Mouse (Mus musculus) hindbrain, embryonic 11.5 days (tissue): ENCODE measurements at regions not wholly inside any gene's neighbourhood (a gene's known extent, or its start where the extent isn't known, plus 50 kb on each side); places are given as distances from the start of the nearest gene placed in this dataset.

Source experiments
- ATAC-seq: fragments of 200-750 bp; cut with Nextera tagmentation; 2 replicates; pipeline ENCODE4 v1.8.0; 2017; ENCODE audit warnings: mild to moderate bottlenecking, moderate TSS enrichment, moderate library complexity; ENCODE audit not compliant: low FRiP score
- DNase-seq: peaks from one replicate; pipeline ENCODE4 v3.0.0-alpha.2; 2015; ENCODE audit warnings: low spot score
- H3K27ac ChIP-seq: fragments of 300-500 bp; sonication (generic); 2 replicates; pipeline ENCODE4 v1.5.1; 2014; ENCODE audit warnings: mild to moderate bottlenecking, low read depth, low read length
- H3K27me3 ChIP-seq: fragments of 300-500 bp; sonication (generic); 2 replicates; pipeline ENCODE4 v1.6.1; 2014; ENCODE audit warnings: mild to moderate bottlenecking, low read length, moderate library complexity, mixed read lengths; ENCODE audit not compliant: control insufficient read depth, insufficient read depth
- H3K36me3 ChIP-seq: fragments of 300-500 bp; sonication (generic); 2 replicates; pipeline ENCODE4 v1.6.1; 2014; ENCODE audit warnings: mild to moderate bottlenecking, low read length, moderate library complexity, mixed read lengths; ENCODE audit not compliant: control insufficient read depth, insufficient read depth
- H3K4me1 ChIP-seq: fragments of 300-500 bp; sonication (generic); replicated peaks from 2 replicates; pipeline ENCODE4 v1.6.1; 2014; ENCODE audit warnings: low read length, mixed read lengths; ENCODE audit not compliant: control insufficient read depth, insufficient read depth
- H3K4me2 ChIP-seq: fragments of 300-500 bp; sonication (generic); replicated peaks from 2 replicates; pipeline ENCODE4 v1.6.1; 2014; ENCODE audit warnings: mild to moderate bottlenecking, low read depth, low read length
- H3K4me3 ChIP-seq: fragments of 300-500 bp; sonication (generic); 2 replicates; pipeline ENCODE4 v1.5.1; 2014; ENCODE audit warnings: low read depth, low read length
- H3K9ac ChIP-seq: fragments of 300-500 bp; sonication (generic); 2 replicates; pipeline ENCODE4 v1.6.1; 2014; ENCODE audit warnings: low read depth, low read length
- H3K9me3 ChIP-seq: fragments of 300-500 bp; sonication (generic); 2 replicates; pipeline ENCODE4 v1.6.1; 2016; ENCODE audit warnings: low read length; ENCODE audit not compliant: control insufficient read depth
- WGBS: fragments of 180-500 bp; shearing (Covaris S2); extraction: QIAGEN DNeasy Blood & Tissue Kit; methylation state at CpG from one replicate; pipeline ENCODE4 v1.1.7; 2014; 5-methylcytosine and 5-hydroxymethylcytosine counted together

DNA sequence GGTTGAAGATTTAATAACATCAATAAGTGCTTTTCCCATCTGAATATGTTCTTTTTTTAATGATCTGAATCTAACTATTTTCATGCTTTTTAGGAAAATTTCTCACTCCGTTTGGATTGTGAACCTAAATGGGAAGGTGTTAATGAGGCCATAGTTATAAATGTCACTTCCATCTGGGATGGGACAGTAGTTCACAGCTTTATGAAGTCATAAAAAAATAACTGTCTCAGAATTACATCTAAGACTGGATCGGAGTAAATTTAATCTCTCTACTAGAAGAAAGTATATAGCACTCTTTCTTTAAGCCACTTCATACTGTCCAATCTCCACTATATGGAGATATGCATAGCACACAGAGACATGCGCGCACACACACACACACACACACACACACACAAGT is 226.7 kb upstream of the Adgrl4 start:
- H3K9ac ChIP-seq, result no peak overlapping the region
- no peaks in the 10 kb centered on the region for H3K9me3 ChIP-seq
- no peaks in the 10 kb centered on the region for H3K4me1 ChIP-seq
- H3K27ac ChIP-seq, result no peak overlapping the region
- WGBS, result 92% methylated on average over 4 of the region's 4 CpGs
- ATAC-seq, result no peak
- no peak for DNase-seq
- no peak overlapping the region for H3K4me2 ChIP-seq
- no peak overlapping the region for H3K4me3 ChIP-seq
- no peaks in the 10 kb centered on the region for H3K27me3 ChIP-seq
- no peaks in the 10 kb centered on the region for H3K36me3 ChIP-seq

DNA sequence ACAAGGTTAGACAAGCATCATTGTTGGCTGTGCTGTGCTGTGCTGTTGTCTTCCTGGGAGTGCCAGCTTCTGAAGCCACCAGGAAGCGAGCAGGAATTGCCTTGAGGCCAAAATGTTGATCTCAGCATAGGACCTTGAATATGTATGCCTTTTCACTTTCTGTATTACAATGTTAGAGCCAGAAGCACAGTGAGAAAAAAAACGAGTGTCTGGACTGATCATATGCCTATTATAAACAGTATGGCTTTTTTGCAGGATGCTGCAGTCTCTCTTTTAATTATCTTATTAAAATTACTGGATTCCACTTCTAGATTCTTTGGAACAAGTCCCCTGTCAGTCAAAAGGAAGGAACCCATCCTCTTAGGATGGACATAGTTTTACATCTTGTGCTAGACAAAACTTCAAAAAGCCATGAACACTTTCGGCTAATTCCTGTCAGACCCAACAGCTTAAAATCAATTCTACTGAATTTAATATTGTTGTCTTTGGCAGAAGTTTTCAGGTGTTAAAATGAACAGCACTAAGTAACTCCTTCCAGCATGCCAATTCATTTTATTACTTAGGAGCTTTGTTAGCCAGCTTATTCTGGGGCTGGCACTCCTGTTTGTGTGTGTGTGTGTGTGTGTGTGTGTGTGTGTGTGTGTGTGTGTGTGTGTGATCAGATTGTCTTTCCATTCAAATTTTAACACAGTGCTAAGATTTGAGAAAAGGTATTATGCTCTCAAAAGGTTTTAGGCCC is 220.8 kb upstream of the Adgrl4 start:
- Histone ChIP-seq H3K4me2 (no peak overlapping the region), H3K4me3 (no peak overlapping the region), H3K4me1 (no peaks in the 10 kb centered on the region), H3K27me3 (no peaks in the 10 kb centered on the region), H3K36me3 (no peaks in the 10 kb centered on the region), H3K9ac (no peak overlapping the region), H3K27ac (no peak overlapping the region), H3K9me3 (no peaks in the 10 kb centered on the region)
- WGBS, result 77% methylated on average over 3 of the region's 3 CpGs
- DNase-seq, result no peak
- no peak for ATAC-seq

DNA sequence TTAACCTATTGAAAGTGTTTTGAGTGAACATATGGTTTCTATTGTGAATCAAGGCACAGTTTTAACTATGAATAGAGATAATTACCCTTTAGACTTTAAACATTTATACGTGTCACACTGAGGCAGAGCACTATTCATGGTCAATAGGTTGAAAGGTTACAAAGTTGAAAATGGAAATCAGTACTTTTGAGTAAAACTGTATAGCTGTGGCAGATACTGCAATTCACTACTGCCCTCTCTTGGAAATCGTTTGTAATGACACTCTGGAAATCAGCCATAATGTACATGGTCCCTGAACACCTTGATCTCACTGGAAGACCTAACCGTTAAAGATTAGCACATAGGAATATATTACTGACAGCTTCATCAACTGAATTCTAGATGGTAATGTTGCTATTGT is 215.3 kb upstream of the Adgrl4 start:
- Histone ChIP-seq H3K4me2 (no peak overlapping the region), H3K9me3 (no peaks in the 10 kb centered on the region), H3K27ac (no peak overlapping the region), H3K9ac (no peak overlapping the region), H3K36me3 (no peaks in the 10 kb centered on the region), H3K27me3 (no peaks in the 10 kb centered on the region), H3K4me1 (no peaks in the 10 kb centered on the region), H3K4me3 (no peak overlapping the region)
- WGBS, result 15% methylated on average over 3 of the region's 3 CpGs
- DNase-seq (peak; percentile 56), ATAC-seq (peak; percentile 75)

DNA sequence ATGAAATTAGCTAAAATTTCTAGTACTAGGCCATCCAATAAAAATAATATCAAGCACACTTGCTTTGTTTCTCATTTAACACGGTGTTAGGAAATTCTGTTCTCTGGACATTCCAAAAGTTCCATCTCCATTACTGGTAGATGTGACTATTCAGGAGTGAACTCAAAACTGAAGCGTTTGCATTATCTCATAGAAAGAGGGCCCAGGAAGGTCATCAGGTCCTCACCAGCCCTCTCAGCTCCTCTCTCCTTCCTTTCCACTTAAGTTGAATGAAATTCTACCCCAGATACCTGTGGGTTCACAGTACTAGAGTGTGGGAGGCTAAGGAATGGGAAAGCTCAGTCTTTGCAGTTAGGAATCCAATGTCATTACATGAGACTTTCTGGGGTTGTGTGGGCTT is 185.2 kb upstream of the Adgrl4 start:
- Histone ChIP-seq H3K36me3 (no peaks in the 10 kb centered on the region), H3K27me3 (no peaks in the 10 kb centered on the region), H3K4me3 (no peak overlapping the region), H3K27ac (no peak overlapping the region), H3K4me1 (no peaks in the 10 kb centered on the region), H3K9ac (no peak overlapping the region), H3K9me3 (no peaks in the 10 kb centered on the region), H3K4me2 (no peak overlapping the region)
- 83% methylated on average over 2 of the region's 2 CpGs for WGBS
- DNase-seq, result no peak
- no peak for ATAC-seq

DNA sequence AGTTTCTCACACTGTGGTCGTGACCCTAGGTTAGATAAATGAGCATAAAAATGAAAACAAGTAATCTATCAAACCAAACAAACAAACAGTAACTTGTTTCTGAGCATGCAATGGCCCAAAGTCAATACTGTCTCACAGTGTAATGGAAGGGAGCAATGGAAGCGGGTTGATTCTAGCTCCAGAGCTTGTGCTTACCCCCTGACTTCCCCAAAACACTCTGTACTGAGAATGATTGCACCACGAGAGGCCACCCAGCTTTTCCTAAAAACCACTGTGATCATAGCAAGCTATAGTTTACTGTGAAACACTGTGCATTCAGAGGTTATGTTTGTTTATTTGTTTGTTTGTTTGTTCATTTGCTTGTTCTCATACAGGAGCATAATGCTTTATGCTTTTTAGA is 174.9 kb upstream of the Adgrl4 start:
- H3K27ac ChIP-seq, result no peak overlapping the region
- H3K36me3 ChIP-seq, result no peaks in the 10 kb centered on the region
- no peaks in the 10 kb centered on the region for H3K27me3 ChIP-seq
- no peak overlapping the region for H3K9ac ChIP-seq
- H3K4me3 ChIP-seq, result no peak overlapping the region
- ATAC-seq (no peak), DNase-seq (no peak)
- H3K9me3 ChIP-seq, result no peaks in the 10 kb centered on the region
- 78% methylated on average over 3 of the region's 3 CpGs for WGBS
- H3K4me1 ChIP-seq, result no peaks in the 10 kb centered on the region
- no peak overlapping the region for H3K4me2 ChIP-seq

DNA sequence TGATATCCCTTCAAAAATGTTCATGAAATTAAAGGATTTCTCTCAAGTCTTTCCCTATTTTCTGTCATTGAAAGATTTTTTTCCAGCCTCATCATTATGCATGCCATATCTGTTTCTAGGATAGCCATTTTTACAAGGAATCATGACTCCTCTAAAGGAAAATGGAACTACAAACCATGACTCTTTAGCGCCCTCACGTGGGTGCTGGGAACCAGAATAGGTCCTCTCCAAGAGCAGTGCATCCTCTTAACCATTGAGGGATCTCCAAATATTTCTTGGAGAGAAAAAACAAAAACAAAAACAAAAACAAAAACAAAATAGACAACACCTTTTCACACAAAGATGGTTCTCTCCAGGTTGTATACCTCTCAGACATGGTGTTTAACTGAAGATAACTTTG is 172.0 kb upstream of the Adgrl4 start:
- Histone ChIP-seq H3K27ac (no peak overlapping the region), H3K9me3 (no peaks in the 10 kb centered on the region), H3K4me3 (no peak overlapping the region), H3K4me2 (no peak overlapping the region), H3K36me3 (no peaks in the 10 kb centered on the region), H3K27me3 (no peaks in the 10 kb centered on the region), H3K4me1 (no peaks in the 10 kb centered on the region), H3K9ac (no peak overlapping the region)
- no peak for ATAC-seq
- WGBS, result 13% methylated on average over 2 of the region's 2 CpGs
- DNase-seq, result peak; percentile 9

DNA sequence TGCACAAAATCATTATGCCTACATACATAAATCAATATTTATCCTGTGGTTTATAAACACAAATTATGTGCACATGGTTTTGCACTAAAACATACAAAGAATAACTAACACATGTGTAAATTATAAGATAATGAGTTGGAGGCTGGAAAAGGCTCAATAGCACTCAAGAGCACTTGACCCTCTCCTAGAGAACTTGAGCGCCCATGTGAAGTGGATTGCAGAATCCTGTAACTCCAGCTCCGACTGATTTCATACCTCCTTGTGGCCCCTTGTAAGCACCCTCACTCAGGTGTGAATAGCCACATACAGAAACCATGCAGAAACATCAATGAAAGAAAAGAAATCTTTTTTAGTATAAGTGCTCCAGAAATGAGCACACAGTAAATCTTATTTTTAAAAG is 168.2 kb upstream of the Adgrl4 start:
- no peak for ATAC-seq
- H3K4me1 ChIP-seq, result no peaks in the 10 kb centered on the region
- no peaks in the 10 kb centered on the region for H3K27me3 ChIP-seq
- H3K36me3 ChIP-seq, result no peaks in the 10 kb centered on the region
- no peak overlapping the region for H3K4me2 ChIP-seq
- 86% methylated on average over 2 of the region's 2 CpGs for WGBS
- H3K4me3 ChIP-seq, result no peak overlapping the region
- DNase-seq, result no peak
- no peaks in the 10 kb centered on the region for H3K9me3 ChIP-seq
- no peak overlapping the region for H3K27ac ChIP-seq
- no peak overlapping the region for H3K9ac ChIP-seq

DNA sequence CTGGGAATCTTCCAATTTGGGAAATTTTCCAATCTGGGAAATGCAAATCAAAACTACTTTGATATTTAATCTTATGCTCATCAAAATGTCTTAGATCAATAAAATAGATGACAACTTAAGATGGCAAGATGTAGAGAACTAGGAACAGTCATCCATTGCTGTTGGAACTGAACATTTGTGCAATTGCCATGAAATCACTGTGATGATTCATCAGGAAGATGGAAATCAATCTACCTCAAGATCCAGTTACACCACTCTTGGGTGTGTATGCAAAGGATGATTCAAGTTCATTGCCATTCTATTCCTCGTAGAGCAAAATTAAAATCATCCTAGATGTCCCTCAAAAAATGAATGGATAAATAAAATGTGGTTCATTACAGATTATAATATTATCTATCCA is 153.9 kb upstream of the Adgrl4 start:
- H3K4me2 ChIP-seq, result no peak overlapping the region
- H3K9me3 ChIP-seq, result no peaks in the 10 kb centered on the region
- no peaks in the 10 kb centered on the region for H3K36me3 ChIP-seq
- no peak overlapping the region for H3K4me3 ChIP-seq
- no peak for DNase-seq
- no peaks in the 10 kb centered on the region for H3K4me1 ChIP-seq
- no peak overlapping the region for H3K9ac ChIP-seq
- no peak overlapping the region for H3K27ac ChIP-seq
- no peaks in the 10 kb centered on the region for H3K27me3 ChIP-seq
- ATAC-seq, result no peak
- 90% methylated on average over 1 of the region's 1 CpGs for WGBS

DNA sequence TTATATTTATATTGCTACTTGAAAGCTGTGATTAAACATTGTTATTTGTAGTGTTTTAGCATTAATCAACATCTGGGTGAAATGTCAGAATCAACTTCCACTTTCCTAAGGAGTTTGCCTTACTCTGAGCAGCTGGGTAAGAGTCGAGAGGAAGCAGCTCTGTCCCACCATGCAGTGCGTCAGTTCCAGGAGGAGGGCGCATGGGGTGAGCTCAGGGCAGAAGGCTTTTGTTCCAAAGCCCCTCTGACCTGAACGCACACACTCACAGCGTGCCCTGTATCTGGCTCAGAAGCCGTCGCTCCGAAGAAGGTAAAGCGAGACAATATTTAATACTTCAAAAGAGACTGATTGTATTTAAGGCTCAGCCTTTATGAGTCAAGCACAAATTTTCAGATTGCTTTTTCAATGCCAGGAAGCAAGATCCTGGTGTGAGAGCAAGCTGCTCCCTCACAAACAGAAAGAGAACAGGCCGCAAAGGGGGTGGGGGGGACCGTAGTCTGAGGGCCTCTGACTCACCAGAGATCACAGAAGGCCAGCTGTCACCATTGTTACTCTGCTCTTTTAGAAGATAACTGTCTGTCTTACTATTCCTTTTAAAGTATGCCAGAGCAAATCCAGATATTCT is 143.6 kb upstream of the Adgrl4 start:
- H3K9ac ChIP-seq, result no peak overlapping the region
- ATAC-seq (peak; percentile 96), DNase-seq (peak; percentile 53)
- H3K36me3 ChIP-seq, result no peaks in the 10 kb centered on the region
- H3K9me3 ChIP-seq, result no peaks in the 10 kb centered on the region
- no peak overlapping the region for H3K4me3 ChIP-seq
- no peaks in the 10 kb centered on the region for H3K4me1 ChIP-seq
- H3K27me3 ChIP-seq, result no peaks in the 10 kb centered on the region
- H3K4me2 ChIP-seq, result 0 out of 2 replicates have a peak overlapping the region, but pooled peaks have one; percentile 8
- H3K27ac ChIP-seq, result 0 out of 2 replicates have a peak overlapping the region, but pooled peaks have one; percentile 19
- WGBS, result 16% methylated on average over 11 of the region's 11 CpGs
